Mouse (Mus musculus) frontal cortex, postnatal 10 days (tissue): ENCODE measurements around the gene Gpr3.

Experiments used
- DNase-seq, 2 experiments: peaks; one replicate each; pipeline ENCODE4 v3.0.0; 2022; ENCODE audit warnings: low spot score in 2 of 2, mixed read lengths in 1 of 2

The Gpr3 gene

DNA sequence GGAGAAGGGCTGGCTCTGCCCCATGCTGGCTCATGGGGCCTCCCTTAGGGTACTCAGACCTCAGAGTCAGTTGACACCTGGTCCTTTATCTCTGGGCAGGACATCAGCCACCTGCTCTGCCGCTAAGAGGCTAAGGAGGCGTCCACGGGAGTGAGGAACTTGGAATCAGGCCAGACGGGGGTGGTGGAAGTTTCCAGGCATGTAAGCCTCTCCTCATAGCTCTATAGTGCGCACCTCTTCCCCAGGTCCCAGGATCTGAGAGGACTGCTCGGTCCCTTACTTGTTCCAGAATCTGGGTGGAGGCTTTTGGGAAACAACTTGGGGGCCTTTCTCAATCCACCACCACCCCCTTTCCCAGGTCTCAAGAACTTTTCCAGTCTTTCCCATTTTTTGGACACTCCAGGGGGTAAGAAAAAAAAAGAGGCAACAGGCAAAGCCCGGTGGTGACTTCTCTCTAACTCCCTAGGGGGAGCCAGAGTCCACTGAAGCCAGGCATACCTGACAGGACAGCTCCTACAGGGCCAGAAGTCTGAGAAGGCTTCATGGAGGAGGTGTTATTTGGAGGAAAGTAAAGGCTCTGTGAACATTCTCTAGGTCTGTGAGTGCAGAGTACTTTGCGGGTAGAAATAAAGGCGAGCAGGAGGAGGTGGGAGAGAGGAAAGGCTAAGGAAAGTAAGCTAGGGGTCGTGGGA is 21.1 kb upstream of the Gpr3 start:
- no peak for DNase-seq

DNA sequence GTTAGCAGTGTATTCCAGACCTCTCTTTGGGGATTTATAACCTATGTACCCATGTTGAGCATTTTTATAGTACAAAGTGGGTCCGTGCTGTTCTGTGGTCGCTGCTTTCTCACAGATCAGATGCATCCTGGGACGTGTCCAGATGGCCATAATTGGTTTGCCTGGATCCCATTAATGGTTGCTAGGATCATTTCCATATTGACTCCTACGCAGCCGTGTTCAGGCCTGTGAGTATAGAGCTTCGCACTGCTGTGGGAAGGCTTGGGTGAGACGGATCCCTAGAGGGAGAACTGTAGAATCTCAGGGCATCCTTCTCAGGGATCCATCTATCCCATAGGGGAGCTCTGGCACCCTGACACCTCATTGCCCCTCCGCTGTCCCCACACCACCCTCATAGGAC is 17.2 kb upstream of the Gpr3 start:
- no peak for DNase-seq

DNA sequence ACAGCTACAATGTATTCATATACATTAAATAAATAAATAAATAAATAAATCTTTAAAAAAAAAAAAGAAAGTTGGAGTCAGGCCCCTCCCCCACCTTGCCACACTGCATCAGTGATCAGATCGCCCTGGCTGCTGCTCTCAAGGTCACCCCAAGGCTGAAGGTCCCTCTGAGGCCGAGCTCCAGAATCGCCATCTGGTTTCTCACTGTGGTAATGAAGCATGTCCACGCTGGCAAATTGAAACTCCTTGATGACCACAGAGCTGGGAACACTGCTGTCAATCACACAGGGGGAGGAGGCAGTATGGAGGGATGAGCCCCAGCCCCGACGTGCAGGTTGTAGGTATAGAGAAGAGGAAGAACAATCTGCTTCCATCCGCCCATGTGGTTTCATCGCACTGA is 15.3 kb upstream of the Gpr3 start:
- DNase-seq = no peak

DNA sequence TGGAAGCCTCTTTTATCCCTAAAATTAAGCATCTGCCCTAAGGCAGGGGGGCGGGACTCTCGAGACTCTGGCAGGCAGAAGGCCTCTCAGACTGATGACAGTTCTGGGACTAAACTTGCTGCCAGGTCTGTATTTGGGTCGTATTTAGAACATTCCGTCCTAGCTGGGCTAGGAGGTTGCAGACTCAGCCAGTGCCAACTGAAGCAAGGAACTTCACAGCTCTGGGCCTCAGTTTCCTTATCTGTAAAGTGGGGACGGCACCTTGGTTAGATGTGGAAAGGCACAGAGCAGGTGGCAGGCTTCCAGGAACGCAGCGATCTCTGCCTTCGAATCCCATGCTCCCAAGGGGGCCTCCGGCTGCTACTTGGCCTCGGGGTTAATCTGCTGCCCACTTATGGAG is 13.7 kb upstream of the Gpr3 start:
- DNase-seq = no peak

DNA sequence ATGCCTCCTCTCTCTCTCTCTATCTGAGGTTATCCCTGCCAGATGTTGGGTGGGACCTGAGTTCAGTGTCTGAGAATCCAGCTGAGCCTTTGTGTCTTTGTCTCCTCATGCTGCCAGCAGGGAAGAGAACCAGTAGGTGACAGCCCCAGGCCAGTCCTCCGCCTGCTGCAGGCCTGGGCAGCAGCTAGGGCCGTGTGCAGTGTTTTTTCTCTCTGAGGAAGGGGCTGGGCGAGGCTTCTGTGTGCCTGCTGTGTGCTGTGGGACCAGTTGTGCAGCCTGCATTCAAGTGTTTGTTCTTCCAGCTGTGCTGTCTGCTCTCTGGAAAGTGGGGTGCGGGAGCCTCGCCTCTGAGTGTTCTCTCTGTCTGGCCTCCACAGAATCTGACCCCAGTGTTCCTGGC is 11.5 kb upstream of the Gpr3 start:
- DNase-seq = no peak

DNA sequence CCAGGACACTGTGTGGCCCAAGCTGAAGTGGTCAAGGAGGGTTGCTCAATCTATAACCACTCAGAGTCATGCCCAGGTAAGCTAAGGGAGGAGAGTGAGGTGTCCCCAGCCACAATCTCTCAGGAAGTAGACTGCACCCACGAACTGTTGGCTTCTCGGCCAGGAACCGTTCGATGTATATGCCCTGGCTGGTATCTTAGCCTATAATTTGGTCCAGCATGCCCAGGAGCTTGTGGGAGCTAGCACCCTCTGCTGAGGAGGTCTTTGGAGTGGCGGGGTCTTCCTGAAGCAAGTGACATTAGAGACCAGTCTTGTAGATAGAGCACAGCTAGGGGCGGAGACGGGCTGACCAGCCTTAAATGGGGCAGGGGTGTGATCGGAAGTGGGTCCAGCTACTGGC is 9.4 kb upstream of the Gpr3 start:
- no peak for DNase-seq

DNA sequence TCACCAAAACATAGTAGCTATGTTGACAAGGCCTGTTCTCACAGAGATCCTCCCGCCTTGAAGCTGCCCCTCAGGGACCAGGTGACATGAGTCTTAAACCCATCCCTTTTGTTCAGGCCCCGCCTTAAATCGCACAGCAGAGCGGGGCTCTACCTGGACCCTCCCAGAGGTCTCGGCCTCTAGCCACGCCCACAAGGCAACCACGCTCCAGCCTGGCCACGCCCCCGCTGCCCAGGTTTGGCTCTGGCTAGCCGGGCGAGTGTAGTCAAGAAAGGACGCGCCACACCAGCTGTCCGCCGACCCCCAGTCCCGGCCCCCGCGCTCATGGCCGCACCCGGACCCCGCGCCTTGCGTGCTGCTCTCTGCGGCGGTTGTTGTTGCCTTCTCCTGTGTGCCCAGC is 8.3 kb upstream of the Gpr3 start:
- no peak for DNase-seq

DNA sequence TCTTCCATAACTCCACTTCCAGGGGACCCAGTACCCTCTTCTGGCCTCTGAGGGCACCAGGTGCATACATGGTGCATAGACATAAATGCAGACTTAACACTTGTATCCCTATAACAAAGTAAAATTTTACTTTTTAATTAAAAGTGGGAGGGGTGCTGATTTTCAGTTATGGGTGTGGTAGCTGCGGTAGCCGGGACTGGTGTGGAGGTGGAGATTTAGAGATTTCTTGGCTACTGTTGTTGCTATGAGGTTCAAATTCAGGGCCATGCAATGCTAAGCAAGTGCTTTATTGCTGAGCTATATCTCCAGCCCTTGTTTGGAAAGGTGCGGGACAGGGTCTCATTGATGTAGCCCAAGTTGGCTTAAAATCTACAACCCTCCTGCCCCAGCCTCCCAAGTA is 6.4 kb upstream of the Gpr3 start:
- no peak for DNase-seq

DNA sequence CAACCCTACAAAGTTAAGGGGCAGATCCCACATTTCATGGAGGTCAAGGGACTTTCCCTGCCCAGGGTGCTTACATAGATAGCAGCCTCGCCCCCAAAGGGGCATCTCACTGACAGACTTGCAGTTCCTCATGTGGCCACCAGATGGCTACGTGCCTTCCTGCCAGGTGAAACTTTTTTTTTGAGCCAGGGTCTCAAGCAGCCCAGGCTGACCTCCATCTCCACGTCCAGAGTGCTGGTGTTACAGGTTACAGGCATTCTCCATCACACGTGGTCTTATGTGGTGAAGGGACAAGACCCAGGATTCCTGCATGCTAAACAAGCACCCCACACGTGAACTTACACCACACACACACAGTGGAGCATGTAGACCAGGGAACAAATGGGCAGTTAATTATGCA is 5.3 kb upstream of the Gpr3 start:
- no peak for DNase-seq

DNA sequence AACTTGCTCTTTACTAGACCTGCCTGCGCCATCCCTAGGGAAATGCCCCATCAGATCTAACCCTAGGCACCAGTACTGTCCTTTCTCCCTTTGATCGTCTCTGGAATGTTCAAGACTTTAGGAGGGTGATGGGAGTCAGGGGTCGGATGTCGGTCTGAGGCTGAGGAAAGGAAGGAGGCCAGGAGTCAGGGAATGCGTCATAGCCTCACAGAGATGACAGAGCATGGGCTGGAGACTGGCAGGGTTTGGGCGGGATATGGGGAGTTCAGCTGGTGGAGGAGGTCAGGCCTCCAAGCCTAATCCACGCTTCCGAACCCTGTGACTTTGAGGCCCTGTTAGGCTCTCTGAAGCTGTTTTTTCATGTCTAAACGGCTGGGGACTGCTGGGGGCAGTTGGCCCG is 1.3 kb upstream of the Gpr3 start:
- no peak for DNase-seq

DNA sequence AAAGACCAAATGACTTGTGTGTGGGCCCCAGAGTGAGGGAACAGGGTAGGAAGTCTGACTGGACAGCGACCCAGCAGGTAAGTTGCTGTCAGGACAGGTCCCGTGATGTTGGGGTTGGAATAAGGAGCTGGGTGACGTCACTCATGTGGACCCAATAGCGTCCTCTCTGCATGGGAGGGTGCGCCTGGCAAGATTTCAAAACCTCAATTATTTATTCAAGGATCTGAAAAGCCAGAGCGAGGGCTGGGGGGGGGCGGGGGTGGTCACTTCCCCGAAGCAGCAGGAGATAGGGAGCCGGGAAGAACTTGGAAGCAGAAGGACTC is 893 bp upstream of the Gpr3 start:
- no peak for DNase-seq

DNA sequence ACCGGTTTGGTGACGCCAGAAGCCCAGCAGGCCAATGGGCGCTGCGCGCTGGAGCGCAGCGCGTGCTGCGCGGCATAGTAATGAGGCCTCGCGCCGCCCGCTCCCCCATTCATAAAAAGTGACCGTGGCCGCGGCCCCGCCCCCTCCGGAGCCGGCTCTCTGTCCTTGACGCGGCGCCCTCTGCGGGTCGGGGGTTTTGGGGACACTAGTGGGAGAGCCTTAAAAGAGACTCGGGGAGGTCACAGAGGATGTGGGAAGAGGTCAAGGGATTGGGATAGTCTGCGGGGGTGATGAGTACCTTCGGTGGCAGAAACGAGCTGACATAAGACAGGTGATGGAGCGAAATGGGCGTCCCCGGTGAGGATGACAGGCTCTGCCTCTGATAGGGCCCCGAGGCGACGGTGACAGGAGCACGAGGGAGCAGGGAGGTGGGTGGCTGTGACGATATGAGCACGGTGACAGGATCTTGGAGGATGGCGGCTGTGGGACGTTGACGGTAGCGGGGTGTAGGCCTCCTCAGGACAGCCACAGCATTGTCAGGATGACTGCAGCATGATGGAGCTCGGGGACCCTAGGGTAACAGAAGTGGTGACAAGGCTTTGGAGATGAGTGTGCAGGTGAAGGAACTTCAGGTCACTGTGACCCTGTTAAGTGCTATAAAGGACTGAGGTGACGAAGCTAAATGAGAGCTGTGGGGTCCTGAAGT is 379 bp upstream of the Gpr3 start:
- DNase-seq = peak; percentile 66 to 80

DNA sequence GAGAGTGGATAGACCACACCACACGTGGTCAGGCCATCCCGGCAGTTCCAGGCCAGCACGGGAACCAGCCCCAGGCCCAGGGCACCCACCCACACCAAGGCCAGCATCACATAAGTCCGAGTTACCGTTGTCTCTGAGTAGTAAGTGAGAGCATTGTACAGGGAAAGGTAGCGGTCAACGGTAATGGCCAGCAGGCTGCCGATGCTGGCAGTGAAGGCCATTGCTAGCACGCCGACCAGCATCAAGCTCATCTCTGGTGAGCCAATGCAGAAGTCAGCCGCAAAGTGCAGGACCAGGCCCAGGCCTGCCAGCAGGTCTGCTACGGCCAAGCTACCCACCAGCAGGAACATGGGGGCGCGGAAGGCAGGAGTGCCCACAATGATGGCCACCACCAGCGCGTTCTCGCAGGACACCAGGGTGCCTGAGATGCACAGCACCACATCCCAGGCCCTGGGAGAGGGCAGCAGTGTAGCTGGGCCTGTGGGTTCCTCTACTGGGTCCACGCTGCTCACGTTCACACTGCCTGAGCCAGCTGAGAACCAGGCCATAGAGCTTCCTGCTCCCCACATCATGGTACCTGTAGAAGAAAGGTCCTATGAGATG is 1.4 kb downstream of the Gpr3 start:
- no peak for DNase-seq

DNA sequence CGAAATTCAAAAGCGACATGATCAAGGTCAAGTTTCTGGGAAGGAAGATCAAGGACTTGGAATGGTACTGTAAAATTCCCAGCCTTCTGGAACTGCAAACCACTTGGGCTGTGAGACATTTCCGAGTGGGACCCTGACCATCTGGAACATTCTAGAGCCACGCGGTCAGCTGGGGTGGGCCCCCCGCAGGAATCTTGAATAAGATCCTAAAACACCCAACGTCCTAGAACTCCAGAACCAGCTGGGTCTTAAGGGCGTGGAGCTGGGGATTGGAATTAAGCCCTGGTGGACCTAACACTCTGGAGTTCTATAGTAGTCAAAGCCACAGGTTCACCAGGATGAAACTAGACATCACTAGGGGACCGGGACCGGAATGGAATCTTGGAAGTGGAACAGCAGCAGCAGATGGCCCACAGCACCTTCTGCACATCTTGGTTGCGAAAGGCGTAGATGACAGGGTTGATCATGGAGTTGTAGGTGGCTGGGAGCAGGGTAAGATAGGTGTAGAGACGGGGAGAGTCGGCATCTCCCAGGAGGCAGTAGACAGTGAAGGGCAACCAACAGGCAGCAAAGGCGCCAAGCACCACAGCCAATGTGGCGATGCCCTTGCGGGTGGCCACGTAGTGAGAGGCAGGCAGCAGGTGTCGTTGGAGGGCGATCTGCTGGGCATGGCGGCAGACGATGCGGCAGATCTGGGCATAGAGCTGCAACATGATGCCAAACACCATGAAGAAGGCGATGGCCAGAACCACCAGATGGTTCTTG is 2.1 kb downstream of the Gpr3 start:
- DNase-seq = no peak

DNA sequence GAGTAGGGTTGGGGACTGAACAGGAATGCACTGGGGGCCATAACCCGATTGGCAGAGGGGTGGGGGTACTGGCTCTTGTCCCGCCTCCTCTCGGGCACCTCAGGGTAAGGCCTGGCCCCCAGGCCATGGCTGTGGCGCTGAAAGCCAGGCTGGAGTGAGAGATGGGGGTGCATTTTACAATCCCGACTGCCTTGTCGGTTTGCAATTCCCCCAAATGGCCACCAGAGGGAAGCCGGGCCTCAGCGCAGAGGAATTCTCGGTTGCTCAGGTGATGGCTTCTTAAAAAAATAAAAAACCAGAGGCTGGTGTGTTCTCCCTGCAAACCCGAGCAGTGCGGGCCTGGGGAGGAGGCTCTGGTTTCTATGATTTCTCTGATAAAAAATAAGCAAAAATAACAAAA is 3.0 kb downstream of the Gpr3 start:
- peak in 1 of 2 experiments; percentile 58 for DNase-seq

DNA sequence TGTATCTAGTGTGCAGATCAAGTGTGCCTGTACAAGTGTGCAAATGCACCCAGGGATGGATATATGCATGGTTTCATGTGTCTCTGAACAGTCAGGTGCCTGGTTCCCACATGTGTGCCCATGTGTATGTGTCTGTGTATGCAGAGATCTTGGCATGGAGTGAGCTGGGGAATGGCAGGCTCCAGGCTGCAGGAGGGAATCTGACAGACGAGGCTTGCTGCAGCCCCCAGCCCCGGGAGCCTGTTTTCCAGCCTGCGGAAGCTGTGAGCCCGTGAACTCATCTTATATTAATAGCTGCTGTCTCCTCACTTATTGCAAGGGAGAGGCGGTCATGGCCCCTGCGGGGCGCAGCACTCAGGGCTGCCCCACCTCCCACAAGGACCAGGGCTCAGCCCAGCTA is 8.0 kb downstream of the Gpr3 start:
- no peak for DNase-seq

DNA sequence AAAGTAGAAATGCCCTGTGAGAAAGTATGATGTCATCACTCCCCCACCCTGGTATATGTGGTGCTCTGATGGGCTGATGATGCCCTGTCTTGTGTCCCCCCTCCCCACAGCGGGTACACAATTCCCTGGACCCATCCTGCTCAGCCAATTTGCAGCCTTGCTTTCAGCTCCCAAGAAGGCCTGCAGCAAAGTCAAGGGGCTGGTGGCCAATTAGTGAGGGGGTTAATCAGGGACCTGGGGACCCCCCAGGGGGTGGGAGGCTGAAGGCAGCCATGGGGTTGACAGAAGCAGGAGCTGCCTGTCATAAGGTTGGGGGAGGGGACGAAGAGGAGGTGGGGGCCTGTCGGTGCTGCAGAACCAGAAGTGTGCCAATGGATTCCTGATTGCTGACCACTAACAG is 8.7 kb downstream of the Gpr3 start:
- DNase-seq = no peak

DNA sequence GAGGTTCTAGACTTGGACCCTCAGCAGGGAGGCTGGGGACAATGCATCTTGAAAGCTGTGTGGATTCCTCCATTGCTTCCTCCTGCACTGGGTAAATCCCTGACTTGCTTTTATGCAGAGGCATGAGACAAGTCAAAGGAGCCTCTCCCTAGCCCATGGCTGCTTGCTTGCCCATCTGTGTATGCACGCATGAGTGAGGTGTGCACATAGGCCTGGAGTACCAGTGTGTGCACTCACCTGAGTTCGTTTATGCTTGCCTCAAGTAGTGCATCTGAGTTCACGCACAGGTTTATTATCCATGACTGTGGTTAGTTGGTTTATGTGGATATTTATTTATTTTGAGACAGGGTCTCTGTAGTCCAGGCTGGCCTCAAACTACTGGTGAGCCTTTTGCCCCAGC is 10.1 kb downstream of the Gpr3 start:
- no peak for DNase-seq

DNA sequence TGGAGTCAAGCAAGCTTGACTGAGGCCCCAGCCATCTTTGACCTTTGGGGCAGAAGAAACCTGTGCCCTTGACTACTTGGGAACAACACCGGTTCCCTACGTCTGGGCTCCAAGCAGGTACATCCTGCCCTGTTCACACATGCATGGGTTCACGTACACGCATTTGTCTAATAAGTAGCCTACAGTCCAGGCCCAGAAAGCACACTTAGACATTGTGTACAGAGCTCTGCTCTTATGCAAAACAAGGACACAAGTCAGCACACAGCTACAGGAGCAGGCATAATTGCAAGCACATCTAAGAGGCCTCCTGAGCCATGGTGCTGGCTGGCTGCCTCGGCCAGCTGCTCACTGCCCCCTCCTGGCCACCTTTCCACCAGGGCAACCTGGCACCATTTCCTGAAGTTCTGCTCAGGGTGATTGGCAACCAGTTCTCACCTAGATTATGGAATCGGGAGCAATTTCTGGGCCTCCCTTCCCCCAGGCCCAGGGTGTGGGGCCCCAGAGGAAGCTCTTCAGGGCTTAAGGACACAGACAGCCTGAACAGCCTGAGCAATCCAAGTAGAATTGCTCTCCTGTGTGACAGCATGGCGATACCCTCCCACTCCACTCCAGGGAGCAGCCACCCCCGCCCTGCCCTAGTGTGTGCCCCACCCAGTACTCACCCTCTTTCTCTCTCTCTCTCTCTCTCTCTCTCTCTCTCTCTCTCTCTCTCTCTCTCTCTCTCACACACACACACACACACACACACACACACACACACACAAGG is 11.1 kb downstream of the Gpr3 start:
- DNase-seq = peak in 1 of 2 experiments; percentile 52

DNA sequence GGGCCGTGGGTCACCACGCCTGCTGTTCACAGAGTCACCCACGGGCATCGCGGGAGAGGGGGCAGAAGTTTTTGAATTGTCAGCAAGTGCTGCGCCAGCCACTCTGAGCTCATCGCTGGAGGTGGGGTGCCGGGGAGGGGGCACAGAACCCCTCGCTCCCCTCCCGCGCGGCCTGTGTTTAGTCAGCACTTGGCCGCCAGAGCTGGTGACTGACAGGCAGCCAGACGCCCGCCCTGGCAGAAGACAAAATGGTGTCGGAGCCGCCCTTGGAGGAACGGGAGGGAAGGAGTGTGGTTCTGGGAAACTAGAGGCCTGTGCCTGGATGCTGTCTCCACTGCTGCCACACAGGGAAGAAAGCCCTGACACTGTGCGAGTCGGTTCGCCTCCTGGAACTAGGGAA is 12.0 kb downstream of the Gpr3 start:
- DNase-seq = peak in 1 of 2 experiments; percentile 43

DNA sequence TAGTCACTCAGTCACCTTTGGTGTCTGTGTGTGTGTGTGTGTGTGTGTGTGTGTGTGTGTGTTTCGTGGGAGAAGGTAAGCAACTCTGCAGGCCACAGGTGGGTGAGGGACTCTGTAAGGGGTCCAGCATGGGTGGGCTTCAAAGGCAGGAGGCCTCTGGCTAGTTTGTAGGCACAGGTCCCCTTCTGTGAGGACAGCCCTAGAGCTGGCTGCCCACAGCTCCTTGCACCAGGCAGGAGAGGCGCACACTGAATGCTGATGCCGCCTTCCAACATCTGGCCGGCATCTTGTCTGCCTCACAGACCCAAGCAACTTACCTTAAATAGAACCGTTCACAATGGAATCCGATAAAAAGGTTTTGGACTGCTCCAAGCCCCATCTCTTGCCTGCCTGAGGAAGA is 12.6 kb downstream of the Gpr3 start:
- DNase-seq = no peak
